Comparison of ENCODE assay signal across 8 mouse cellular contexts in the genomic region with DNA sequence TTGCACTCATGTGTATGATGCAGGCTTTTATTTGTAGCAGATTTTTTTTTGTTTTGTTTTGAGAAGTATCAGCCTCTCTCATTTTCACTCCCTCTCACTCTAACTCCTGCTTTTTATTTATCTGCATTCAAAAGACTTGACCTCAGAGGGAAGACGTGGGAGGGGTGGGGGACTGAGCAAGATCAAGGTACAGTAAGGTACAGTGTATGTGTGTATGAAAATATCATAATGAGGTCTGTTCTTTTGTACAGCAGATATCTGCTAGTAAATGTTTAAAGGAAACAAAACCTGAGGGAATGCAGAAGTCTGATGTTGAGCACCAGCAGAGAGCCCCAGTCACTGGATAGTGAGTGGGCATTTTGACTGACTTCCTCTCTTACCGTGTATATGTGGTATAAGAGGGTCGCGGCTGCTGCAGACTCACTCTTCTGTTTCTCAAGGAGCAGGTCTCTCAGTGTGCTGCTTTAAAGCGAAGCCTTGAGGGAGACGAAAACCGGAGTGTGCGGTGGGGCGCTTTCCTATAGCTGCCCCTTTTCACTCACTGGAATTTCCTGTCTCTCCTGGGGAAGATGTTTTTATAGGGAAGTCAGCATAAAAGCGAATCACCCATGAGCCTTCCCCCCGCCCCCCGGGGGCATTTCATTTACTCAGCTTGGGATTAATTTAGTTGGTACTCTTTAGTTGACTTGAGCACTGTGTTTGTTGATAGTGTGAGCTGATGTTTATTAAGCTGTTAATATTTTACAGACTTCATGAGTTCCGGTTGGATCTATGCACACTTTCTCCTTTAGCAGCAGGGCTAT. TPM values are rescaled to one million over a fixed set of nuclear protein-coding genes. Genes with fewer than 3 reads are reported as not detected.
A peak's percentile ranks its signal among the peaks of the same experiment; 100 is the strongest.
DNase-seq lines count a peak whose midpoint lies in the region; ATAC-seq and TF ChIP-seq lines count a peak whose summit lies in the region.

No protein-coding gene starts in this region.

- no peak overlapping the region for H3K4me3 ChIP-seq in heart, embryonic 16.5 days (ENCODE audit: low read length)
- H3K4me3 ChIP-seq in intestine, embryonic 14.5 days (ENCODE audit: low read depth, low read length): peak overlapping the region; percentile 15; the same call in 1 of the 2 replicates
- H3K4me3 ChIP-seq in limb, embryonic 12.5 days (replicated peaks): no peak overlapping the region
- peak overlapping the region; percentile 11; the same call in 1 of the 2 replicates for H3K4me3 ChIP-seq in small intestine, adult 2 months (ENCODE audit: low read depth, low read length)

- DNase-seq in heart, adult 18-20 months: no peak
- DNase-seq in intestine, embryonic 14.5 days (ENCODE audit: low spot score): no peak
- no peak for DNase-seq in frontal cortex, postnatal 10 days (ENCODE audit: low spot score in 2 of 2)
- DNase-seq in testis, postnatal 10 days (ENCODE audit: low spot score): no peak

- ATAC-seq in heart, embryonic 16.5 days (replicated peaks; ENCODE audit: extremely low read depth, insufficient read depth, low FRiP score): no peak
- no peak for ATAC-seq in intestine, embryonic 14.5 days (replicated peaks; ENCODE audit: low FRiP score, low TSS enrichment, low read depth)
- no peak; the same call in 1 of the 2 replicates for ATAC-seq in limb, embryonic 12.5 days (ENCODE audit: insufficient number of reproducible peaks, insufficient read depth, low FRiP score, low TSS enrichment, low read depth)
- no peak for ATAC-seq in erythroid progenitor cell, adult 5-6 weeks (replicated peaks; ENCODE audit: low FRiP score, poor library complexity, severe bottlenecking)

- no peak for TF ChIP-seq POLR2A in small intestine, adult 2 months (IDR thresholded peaks at IDR 0.05; ENCODE audit: low read depth, low read length)

- no peak overlapping the region for H3K27ac ChIP-seq in heart, embryonic 16.5 days (ENCODE audit: low read length)
- 0 out of 2 replicates have a peak overlapping the region, but pooled peaks have one; percentile 7 for H3K27ac ChIP-seq in intestine, embryonic 14.5 days (ENCODE audit: low read depth)
- H3K27ac ChIP-seq in limb, embryonic 12.5 days: no peak overlapping the region
- 0 out of 2 replicates have a peak overlapping the region, but pooled peaks have one; percentile 17 for H3K27ac ChIP-seq in small intestine, adult 2 months (ENCODE audit: insufficient read depth, low read depth, low read length)

- peaks cover 32% of the 10 kb centered on the region for H3K4me1 ChIP-seq in heart, embryonic 16.5 days (ENCODE audit: control insufficient read depth, insufficient read depth, low read length)
- H3K4me1 ChIP-seq in intestine, embryonic 14.5 days (replicated peaks; ENCODE audit: control insufficient read depth, insufficient read depth, low read length): peaks cover 29% of the 10 kb centered on the region
- H3K4me1 ChIP-seq in limb, embryonic 12.5 days (replicated peaks): peaks cover 36% of the 10 kb centered on the region
- H3K4me1 ChIP-seq in small intestine, adult 2 months (ENCODE audit: control insufficient read depth, insufficient read depth, insufficient read length, low read length): peaks cover 21% of the 10 kb centered on the region; the same call in 1 of the 2 replicates

- H3K27me3 ChIP-seq in heart, embryonic 16.5 days (ENCODE audit: control insufficient read depth, insufficient read depth, low read length): no peaks in the 10 kb centered on the region
- H3K27me3 ChIP-seq in intestine, embryonic 14.5 days (replicated peaks; ENCODE audit: control insufficient read depth, insufficient read depth, low read length): no peaks in the 10 kb centered on the region
- H3K27me3 ChIP-seq in limb, embryonic 12.5 days: no peaks in the 10 kb centered on the region
- H3K27me3 ChIP-seq in small intestine, adult 2 months (ENCODE audit: control insufficient read depth, insufficient read depth, low read length): no peaks in the 10 kb centered on the region

- H3K9me3 ChIP-seq in heart, embryonic 16.5 days (replicated peaks; ENCODE audit: control insufficient read depth, low read length): no peaks in the 10 kb centered on the region
- no peaks in the 10 kb centered on the region for H3K9me3 ChIP-seq in intestine, embryonic 14.5 days (ENCODE audit: control insufficient read depth, low read length)
- H3K9me3 ChIP-seq in limb, embryonic 12.5 days: no peaks in the 10 kb centered on the region

- no peak for TF ChIP-seq CTCF in small intestine, adult 2 months (IDR thresholded peaks at IDR 0.05; ENCODE audit: extremely low read depth, insufficient read length, insufficient replicate concordance, low read depth, low read length)

- H3K4me2 ChIP-seq in heart, embryonic 16.5 days (ENCODE audit: low read depth, low read length): peak overlapping the region; percentile 39
- peak overlapping the region; percentile 38 for H3K4me2 ChIP-seq in intestine, embryonic 14.5 days (ENCODE audit: low read length)
- H3K4me2 ChIP-seq in limb, embryonic 12.5 days: peak overlapping the region; percentile 40

- no peaks in the 10 kb centered on the region for H3K36me3 ChIP-seq in heart, embryonic 16.5 days (ENCODE audit: control insufficient read depth, insufficient read depth)
- H3K36me3 ChIP-seq in intestine, embryonic 14.5 days (ENCODE audit: control insufficient read depth, insufficient read depth, low read length): peaks cover 9% of the 10 kb centered on the region
- peaks cover 13% of the 10 kb centered on the region; the same call in 1 of the 2 replicates for H3K36me3 ChIP-seq in limb, embryonic 12.5 days
- H3K36me3 ChIP-seq in small intestine, adult 2 months (ENCODE audit: control insufficient read depth, insufficient read depth, low read length): peaks cover 3% of the 10 kb centered on the region; the same call in 1 of the 2 replicates

- WGBS in heart, embryonic 16.5 days: 48% methylated on average over 13 of the region's 13 CpGs
- 18% methylated on average over 13 of the region's 13 CpGs for WGBS in intestine, embryonic 14.5 days
- 23% methylated on average over 13 of the region's 13 CpGs for WGBS in limb, embryonic 12.5 days
- 9% methylated on average over 13 of the region's 13 CpGs for WGBS in small intestine, adult 2 months

- peak overlapping the region; percentile 20; the same call in 1 of the 2 replicates for H3K9ac ChIP-seq in heart, embryonic 16.5 days (ENCODE audit: low read length)
- no peak overlapping the region for H3K9ac ChIP-seq in intestine, embryonic 14.5 days (ENCODE audit: low read length)
- no peak overlapping the region for H3K9ac ChIP-seq in limb, embryonic 12.5 days (replicated peaks)

RNA-seq across cellular contexts. Expression of a gene that starts 14.7 kb away (rescaled TPM):
- 11.3 and 11.8 TPM in 2 replicates for polyA plus RNA-seq in heart, embryonic 16.5 days (2015; fragmentation: Nextera tagmentation; extraction: Ambion mirVana)
- total RNA-seq in heart, adult 18-20 months (2021): 10 to 100 TPM; 23.3 to 23.6 TPM
- 47.3 and 48.8 TPM in 2 replicates for polyA plus RNA-seq in intestine, embryonic 14.5 days (2014; fragmentation: Nextera tagmentation; extraction: Ambion mirVana)
- polyA plus RNA-seq in limb, embryonic 12.5 days (2016; fragmentation: Nextera tagmentation; extraction: Ambion mirVana): 22.1 and 23.4 TPM in 2 replicates
- polyA plus RNA-seq in small intestine, adult 2 months (2012; rRNA removed): 12.0 and 51.4 TPM in 2 replicates
- total RNA-seq in erythroid progenitor cell, adult 5-6 weeks (2015; ENCODE audit: low replicate concordance): not detected in 2 replicates
- total RNA-seq in erythroid progenitor cell, adult 5-6 weeks (2017; ENCODE audit: low replicate concordance): 0.26 TPM in 1 of 2 replicates, not detected in the other

RNA-seq across cellular contexts. Expression of a gene that starts 41.5 kb away (rescaled TPM):
- 37.8 and 41.9 TPM in 2 replicates for polyA plus RNA-seq in heart, embryonic 16.5 days (2015; fragmentation: Nextera tagmentation; extraction: Ambion mirVana)
- total RNA-seq in heart, adult 18-20 months (2021): 10 to 100 TPM; 36.2 to 42.1 TPM
- polyA plus RNA-seq in intestine, embryonic 14.5 days (2014; fragmentation: Nextera tagmentation; extraction: Ambion mirVana): 69.2 and 76.2 TPM in 2 replicates
- 61.8 and 62.7 TPM in 2 replicates for polyA plus RNA-seq in limb, embryonic 12.5 days (2016; fragmentation: Nextera tagmentation; extraction: Ambion mirVana)
- 2.0 and 3.8 TPM in 2 replicates for polyA plus RNA-seq in small intestine, adult 2 months (2012; rRNA removed)
- total RNA-seq in erythroid progenitor cell, adult 5-6 weeks (2015; ENCODE audit: low replicate concordance): 17.7 and 28.1 TPM in 2 replicates
- total RNA-seq in erythroid progenitor cell, adult 5-6 weeks (2017; ENCODE audit: low replicate concordance): 29.7 and 32.6 TPM in 2 replicates

Comparison
In these comparisons a context has a peak if more than half of its experiments do, and no peak if none do; other contexts are left out.
1. H3K27ac ChIP-seq: peak in intestine, embryonic 14.5 days (single experiment) and small intestine, adult 2 months (single experiment); none in heart, embryonic 16.5 days (single experiment) and limb, embryonic 12.5 days (single experiment).
2. H3K4me3 ChIP-seq: peak in intestine, embryonic 14.5 days (single experiment) and small intestine, adult 2 months (single experiment); none in heart, embryonic 16.5 days (single experiment) and limb, embryonic 12.5 days (single experiment).
3. Peak in every context shown above with its lines, with median percentiles within 50 percentile points of each other: H3K4me2 ChIP-seq.